Mouse (Mus musculus) lung, embryonic 16.5 days (tissue): Measurements from ENCODE around the gene Cdc42ep1. TPM values are rescaled to one million over a fixed set of nuclear protein-coding genes. Genes with fewer than 3 reads are reported as not detected.
"Not testable (repeated sequence)": the region's sequence is repeated elsewhere in the genome, so short reads cannot be mapped to it uniquely, and the experiment has no call there.

Experiments
- ATAC-seq: fragments of 200-750 bp; cut with Nextera tagmentation; 2 replicates; pipeline ENCODE4 v1.8.0; 2017; ENCODE audit warnings: low read depth, mild to moderate bottlenecking, moderate library complexity
- H3K27ac ChIP-seq: fragments of 300-500 bp; sonication (generic); 2 replicates; pipeline ENCODE4 v1.5.1; 2014; ENCODE audit warnings: mild to moderate bottlenecking, control low read depth, low read length
- H3K27me3 ChIP-seq: fragments of 300-500 bp; sonication (generic); 2 replicates; pipeline ENCODE4 v1.6.1; 2014; ENCODE audit warnings: low read depth, low read length, mixed read lengths; ENCODE audit not compliant: control insufficient read depth, insufficient read depth
- H3K36me3 ChIP-seq: fragments of 300-500 bp; sonication (generic); 2 replicates; pipeline ENCODE4 v1.6.1; 2014; ENCODE audit warnings: low read length; ENCODE audit not compliant: control insufficient read depth, insufficient read depth
- H3K4me1 ChIP-seq: fragments of 300-500 bp; sonication (generic); replicated peaks from 2 replicates; pipeline ENCODE4 v1.6.1; 2014; ENCODE audit warnings: low read length, mixed read lengths; ENCODE audit not compliant: control insufficient read depth, insufficient read depth
- H3K4me2 ChIP-seq: fragments of 300-500 bp; sonication (generic); 2 replicates; pipeline ENCODE4 v1.6.1; 2014; ENCODE audit warnings: low read depth, low read length, control low read depth
- H3K4me3 ChIP-seq: fragments of 300-500 bp; sonication (generic); 2 replicates; pipeline ENCODE4 v1.5.1; 2014; ENCODE audit warnings: mild to moderate bottlenecking, low read length, control low read depth
- H3K9ac ChIP-seq: fragments of 300-500 bp; sonication (generic); 2 replicates; pipeline ENCODE4 v1.6.1; 2014; ENCODE audit warnings: low read length, control low read depth
- H3K9me3 ChIP-seq: fragments of 300-500 bp; sonication (generic); 2 replicates; pipeline ENCODE4 v1.6.1; 2016; ENCODE audit warnings: low read length; ENCODE audit not compliant: control insufficient read depth
- WGBS: fragments of 180-500 bp; shearing (Covaris S2); extraction: QIAGEN DNeasy Blood & Tissue Kit; methylation state at CpG from one replicate; pipeline ENCODE4 v1.1.7; 2014; 5-methylcytosine and 5-hydroxymethylcytosine counted together
- polyA plus RNA-seq: library from polyadenylated mRNA; unstranded; fragments of >200 nt; fragmentation: Nextera tagmentation; extraction: Ambion mirVana; gene quantifications from 2 replicates; pipeline ENCODE4 v1.2.1, GENCODE M21; 2015

The Cdc42ep1 gene
- polyA plus RNA-seq, 1 experiment from 2014 or later, result 113 TPM

- WGBS, result under 1% methylated on average over 14 of the region's 17 CpGs
- Histone ChIP-seq H3K36me3 (peaks cover 11% of the 10 kb centered on the region), H3K4me1 (peaks cover 28% of the 10 kb centered on the region), H3K9ac (peak overlapping the region; percentile 87), H3K27ac (peak overlapping the region; percentile 99), H3K4me2 (peak overlapping the region; percentile 82), H3K9me3 (no peaks in the 10 kb centered on the region), H3K4me3 (peak overlapping the region; percentile 79), H3K27me3 (no peaks in the 10 kb centered on the region)
- no peak for ATAC-seq
These were observed 35.5 kb downstream of the Cdc42ep1 start for GRCm38 (mm10) chr15:78877810-78878390.

- H3K36me3 ChIP-seq, result peaks cover 15% of the 10 kb centered on the region
- H3K27ac ChIP-seq, result peak overlapping the region; percentile 69
- not testable (repeated sequence) for H3K9me3 ChIP-seq, ATAC-seq, H3K27me3 ChIP-seq
- WGBS, result 15% methylated on average over 7 of the region's 7 CpGs
- peak overlapping the region; percentile 82 for H3K4me2 ChIP-seq
- peaks cover 23% of the 10 kb centered on the region for H3K4me1 ChIP-seq
- peak overlapping the region; percentile 37; the same call in 1 of the 2 replicates for H3K9ac ChIP-seq
- H3K4me3 ChIP-seq, result 0 out of 2 replicates have a peak overlapping the region, but pooled peaks have one; percentile 2
These were observed 36.5 kb downstream of the Cdc42ep1 start for GRCm38 (mm10) chr15:78878792-78879516.

GRCm38 (mm10) chr15:78880432-78880831 lies 38.0 kb downstream of the Cdc42ep1 start:
- Histone ChIP-seq H3K4me2 (no peak overlapping the region), H3K4me1 (peaks cover 18% of the 10 kb centered on the region), H3K4me3 (no peak overlapping the region), H3K36me3 (peaks cover 27% of the 10 kb centered on the region), H3K27me3 (no peaks in the 10 kb centered on the region), H3K27ac (no peak overlapping the region), H3K9me3 (no peaks in the 10 kb centered on the region), H3K9ac (no peak overlapping the region)
- WGBS, result 91% methylated on average over 8 of the region's 8 CpGs
- ATAC-seq, result no peak

- Histone ChIP-seq H3K27me3 (no peaks in the 10 kb centered on the region), H3K4me1 (peaks cover 14% of the 10 kb centered on the region), H3K27ac (no peak overlapping the region)
These were observed 39.4 kb downstream of the Cdc42ep1 start for GRCm38 (mm10) chr15:78881828-78882227.

GRCm38 (mm10) chr15:78889401-78889853 lies 47.0 kb downstream of the Cdc42ep1 start:
- Histone ChIP-seq H3K9ac (peak overlapping the region; percentile 11; the same call in 1 of the 2 replicates), H3K27ac (peak overlapping the region; percentile 43), H3K36me3 (peaks cover 40% of the 10 kb centered on the region), H3K4me3 (no peak overlapping the region), H3K9me3 (no peaks in the 10 kb centered on the region), H3K4me1 (peaks cover 13% of the 10 kb centered on the region), H3K27me3 (no peaks in the 10 kb centered on the region), H3K4me2 (peak overlapping the region; percentile 9; the same call in 1 of the 2 replicates)
- 16% methylated on average over 13 of the region's 13 CpGs for WGBS
- ATAC-seq, result peak; percentile 74

More at GRCm38 (mm10) chr15:78881828-78882227, 39.4 kb downstream of the Cdc42ep1 start:
- ATAC-seq, result no peak
- Histone ChIP-seq H3K36me3 (peaks cover 39% of the 10 kb centered on the region), H3K9me3 (no peaks in the 10 kb centered on the region), H3K4me3 (no peak overlapping the region), H3K9ac (no peak overlapping the region), H3K4me2 (no peak overlapping the region)
- WGBS, result 90% methylated on average over 3 of the region's 3 CpGs

- peaks cover 15% of the 10 kb centered on the region; the same call in 1 of the 2 replicates for H3K36me3 ChIP-seq
These were observed 50.0 kb downstream of the Cdc42ep1 start for GRCm38 (mm10) chr15:78892440-78892839.

GRCm38 (mm10) chr15:78894726-78895125 lies 52.3 kb downstream of the Cdc42ep1 start:
- H3K36me3 ChIP-seq, result peaks cover 8% of the 10 kb centered on the region; the same call in 1 of the 2 replicates
- H3K27me3 ChIP-seq, result no peaks in the 10 kb centered on the region
- no peak for ATAC-seq
- no peak overlapping the region for H3K27ac ChIP-seq
- WGBS, result 64% methylated on average over 13 of the region's 13 CpGs
- H3K4me3 ChIP-seq, result no peak overlapping the region
- no peaks in the 10 kb centered on the region for H3K9me3 ChIP-seq
- H3K9ac ChIP-seq, result no peak overlapping the region
- peaks cover 18% of the 10 kb centered on the region for H3K4me1 ChIP-seq
- H3K4me2 ChIP-seq, result no peak overlapping the region

More at GRCm38 (mm10) chr15:78892440-78892839, 50.0 kb downstream of the Cdc42ep1 start:
- Histone ChIP-seq H3K9me3 (no peaks in the 10 kb centered on the region), H3K9ac (no peak overlapping the region), H3K4me3 (no peak overlapping the region), H3K27ac (no peak overlapping the region), H3K4me2 (no peak overlapping the region), H3K4me1 (peaks cover 15% of the 10 kb centered on the region), H3K27me3 (no peaks in the 10 kb centered on the region)
- WGBS, result 60% methylated on average over 7 of the region's 7 CpGs
- no peak for ATAC-seq

- Histone ChIP-seq H3K27ac (no peak overlapping the region), H3K4me1 (peaks cover 18% of the 10 kb centered on the region)
- WGBS, result 62% methylated on average over 2 of the region's 2 CpGs
These were observed 53.3 kb downstream of the Cdc42ep1 start for GRCm38 (mm10) chr15:78895741-78896140.

GRCm38 (mm10) chr15:78896149-78896548 lies 53.7 kb downstream of the Cdc42ep1 start:
- Histone ChIP-seq H3K4me2 (no peak overlapping the region), H3K4me1 (peaks cover 22% of the 10 kb centered on the region), H3K4me3 (no peak overlapping the region), H3K9ac (no peak overlapping the region), H3K9me3 (no peaks in the 10 kb centered on the region), H3K27me3 (no peaks in the 10 kb centered on the region), H3K36me3 (peaks cover 5% of the 10 kb centered on the region; the same call in 1 of the 2 replicates), H3K27ac (no peak overlapping the region)
- WGBS, result 69% methylated on average over 3 of the region's 3 CpGs
- no peak for ATAC-seq

More at GRCm38 (mm10) chr15:78895741-78896140, 53.3 kb downstream of the Cdc42ep1 start:
- Histone ChIP-seq H3K9me3 (no peaks in the 10 kb centered on the region), H3K4me2 (no peak overlapping the region), H3K36me3 (peaks cover 8% of the 10 kb centered on the region; the same call in 1 of the 2 replicates), H3K27me3 (no peaks in the 10 kb centered on the region), H3K4me3 (no peak overlapping the region), H3K9ac (no peak overlapping the region)
- no peak for ATAC-seq
